Mouse (Mus musculus) lung, embryonic 15.5 days (tissue): ENCODE data around the gene Robo1. TPM values are rescaled to one million over a fixed set of nuclear protein-coding genes. Genes with fewer than 3 reads are reported as not detected.

Experiments
- ATAC-seq: fragments of 200-750 bp; cut with Nextera tagmentation; 2 replicates; pipeline ENCODE4 v1.8.0; 2017; ENCODE audit warnings: moderate number of reproducible peaks, borderline replicate concordance; ENCODE audit not compliant: low FRiP score, low TSS enrichment; ENCODE audit errors: extremely low read depth
- H3K27ac ChIP-seq: fragments of 300-500 bp; sonication (generic); 2 replicates; pipeline ENCODE4 v1.5.1; 2015; ENCODE audit warnings: moderate library complexity, mild to moderate bottlenecking, inconsistent platforms
- H3K27me3 ChIP-seq: fragments of 300-500 bp; sonication (generic); 2 replicates; pipeline ENCODE4 v1.6.1; 2015; ENCODE audit warnings: inconsistent platforms
- H3K36me3 ChIP-seq: fragments of 300-500 bp; sonication (generic); 2 replicates; pipeline ENCODE4 v1.6.1; 2015; ENCODE audit warnings: inconsistent platforms
- H3K4me1 ChIP-seq: fragments of 300-500 bp; sonication (generic); 2 replicates; pipeline ENCODE4 v1.6.1; 2015; ENCODE audit warnings: inconsistent platforms
- H3K4me2 ChIP-seq: fragments of 300-500 bp; sonication (generic); 2 replicates; pipeline ENCODE4 v1.6.1; 2015; ENCODE audit warnings: inconsistent platforms, mild to moderate bottlenecking, moderate library complexity
- H3K4me3 ChIP-seq: fragments of 300-500 bp; sonication (generic); 2 replicates; pipeline ENCODE4 v1.5.1; 2015; ENCODE audit warnings: mild to moderate bottlenecking, inconsistent platforms
- H3K9ac ChIP-seq: fragments of 300-500 bp; sonication (generic); 2 replicates; pipeline ENCODE4 v1.6.1; 2015; ENCODE audit warnings: inconsistent platforms
- H3K9me3 ChIP-seq: fragments of 300-500 bp; sonication (generic); 2 replicates; pipeline ENCODE4 v1.6.1; 2016; ENCODE audit warnings: inconsistent platforms
- WGBS: fragments of 180-500 bp; shearing (Covaris S2); methylation state at CpG from one replicate; pipeline ENCODE4 v1.1.7; 2015; 5-methylcytosine and 5-hydroxymethylcytosine counted together
- polyA plus RNA-seq: library from polyadenylated mRNA; unstranded; fragments of >200 nt; fragmentation: Nextera tagmentation; extraction: Ambion mirVana; gene quantifications from 2 replicates; pipeline ENCODE4 v1.2.1, GENCODE M21; 2015

Gene Robo1
- polyA plus RNA-seq, 1 experiment from 2014 or later, result 32.0 TPM

GRCm38 (mm10) chr16:72811908-72812307 is 503.8 kb downstream of the Robo1 start:
- no peak overlapping the region for H3K27ac ChIP-seq
- H3K4me3 ChIP-seq, result no peak overlapping the region
- no peak overlapping the region for H3K4me2 ChIP-seq
- no peak for ATAC-seq
- WGBS, result 44% methylated on average over 3 of the region's 3 CpGs
- 0 out of 2 replicates have a peak, but pooled peaks cover 5% of the 10 kb centered on the region for H3K4me1 ChIP-seq
- no peaks in the 10 kb centered on the region for H3K27me3 ChIP-seq
- H3K9me3 ChIP-seq, result no peaks in the 10 kb centered on the region
- no peak overlapping the region for H3K9ac ChIP-seq
- no peaks in the 10 kb centered on the region for H3K36me3 ChIP-seq

DNA sequence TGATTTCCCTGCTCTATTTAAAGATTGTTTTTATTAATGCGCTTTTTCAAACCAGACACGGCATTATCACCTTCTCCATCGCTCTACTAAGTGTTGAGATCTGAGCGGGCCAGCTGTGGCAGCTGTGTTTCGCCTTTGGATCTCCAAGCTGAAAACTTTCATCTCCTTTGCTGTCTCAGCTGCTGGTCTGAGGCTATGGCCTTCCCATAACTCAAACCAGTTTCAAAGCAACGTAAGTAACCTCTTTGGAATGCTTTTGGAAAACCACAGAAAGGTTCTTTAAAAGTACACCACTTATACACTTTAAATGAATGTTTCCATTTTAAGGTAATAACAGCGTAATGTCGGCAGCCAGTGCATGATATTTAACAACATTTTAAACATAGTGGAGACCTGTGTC is 520.3 kb downstream of the Robo1 start:
- H3K36me3 ChIP-seq, result no peaks in the 10 kb centered on the region
- no peak overlapping the region for H3K27ac ChIP-seq
- H3K4me1 ChIP-seq, result peaks cover 4% of the 10 kb centered on the region; the same call in 1 of the 2 replicates
- no peaks in the 10 kb centered on the region for H3K27me3 ChIP-seq
- H3K4me3 ChIP-seq, result no peak overlapping the region
- H3K9me3 ChIP-seq, result no peaks in the 10 kb centered on the region
- ATAC-seq, result no peak
- WGBS, result 47% methylated on average over 8 of the region's 8 CpGs
- H3K9ac ChIP-seq, result no peak overlapping the region
- no peak overlapping the region for H3K4me2 ChIP-seq

- no peaks in the 10 kb centered on the region for H3K27me3 ChIP-seq
- H3K4me3 ChIP-seq, result no peak overlapping the region
- H3K27ac ChIP-seq, result no peak overlapping the region
- H3K4me1 ChIP-seq, result peaks cover 4% of the 10 kb centered on the region; the same call in 1 of the 2 replicates
- no peak overlapping the region for H3K4me2 ChIP-seq
- H3K9ac ChIP-seq, result no peak overlapping the region
- H3K36me3 ChIP-seq, result no peaks in the 10 kb centered on the region
- no peak for ATAC-seq
- H3K9me3 ChIP-seq, result no peaks in the 10 kb centered on the region
- 54% methylated on average over 8 of the region's 8 CpGs for WGBS
These were observed 521.4 kb downstream of the Robo1 start for GRCm38 (mm10) chr16:72829530-72829929.

DNA sequence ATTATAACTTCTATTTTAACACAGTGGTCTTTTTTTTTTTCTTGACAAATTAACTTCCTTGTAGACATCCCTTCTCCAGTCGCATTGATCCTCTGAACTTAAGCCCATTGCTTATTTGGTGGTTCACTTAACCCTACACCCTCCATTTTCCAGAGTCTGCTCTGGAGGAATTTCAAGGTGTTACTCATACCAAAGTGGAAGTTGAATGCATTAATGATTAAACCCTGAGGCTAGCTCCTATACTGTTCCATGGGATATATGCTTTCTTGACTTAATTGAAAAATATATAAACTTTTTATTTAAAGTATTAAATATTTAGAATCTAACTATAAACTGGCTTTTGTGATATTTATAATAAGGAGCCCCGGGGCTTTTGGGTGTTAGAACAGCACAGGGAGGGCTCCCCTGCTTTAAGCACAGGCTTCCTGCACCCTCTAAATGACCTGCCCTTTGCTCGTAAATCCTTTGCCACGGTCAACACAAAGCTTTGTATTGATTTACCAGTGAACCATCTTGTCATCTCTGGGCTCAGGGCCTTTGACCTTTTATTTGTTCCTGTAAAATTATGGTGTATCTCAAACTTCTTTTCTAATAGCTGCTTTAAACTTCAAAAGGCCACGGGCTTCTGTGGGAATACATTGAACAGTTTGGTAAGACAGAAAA is 522.4 kb downstream of the Robo1 start:
- Histone ChIP-seq H3K9me3 (no peaks in the 10 kb centered on the region), H3K27me3 (no peaks in the 10 kb centered on the region), H3K36me3 (no peaks in the 10 kb centered on the region), H3K4me2 (no peak overlapping the region), H3K9ac (no peak overlapping the region), H3K4me1 (peaks cover 4% of the 10 kb centered on the region; the same call in 1 of the 2 replicates), H3K4me3 (no peak overlapping the region), H3K27ac (no peak overlapping the region)
- ATAC-seq, result no peak
- WGBS, result 58% methylated on average over 5 of the region's 5 CpGs

- no peaks in the 10 kb centered on the region for H3K4me1 ChIP-seq
- no peak overlapping the region for H3K9ac ChIP-seq
- H3K4me2 ChIP-seq, result no peak overlapping the region
- no peak for ATAC-seq
- 90% methylated on average over 2 of the region's 2 CpGs for WGBS
- H3K27me3 ChIP-seq, result no peaks in the 10 kb centered on the region
- no peak overlapping the region for H3K27ac ChIP-seq
- H3K36me3 ChIP-seq, result no peaks in the 10 kb centered on the region
- no peaks in the 10 kb centered on the region for H3K9me3 ChIP-seq
- no peak overlapping the region for H3K4me3 ChIP-seq
These were observed 526.2 kb downstream of the Robo1 start for GRCm38 (mm10) chr16:72834266-72834665.

DNA sequence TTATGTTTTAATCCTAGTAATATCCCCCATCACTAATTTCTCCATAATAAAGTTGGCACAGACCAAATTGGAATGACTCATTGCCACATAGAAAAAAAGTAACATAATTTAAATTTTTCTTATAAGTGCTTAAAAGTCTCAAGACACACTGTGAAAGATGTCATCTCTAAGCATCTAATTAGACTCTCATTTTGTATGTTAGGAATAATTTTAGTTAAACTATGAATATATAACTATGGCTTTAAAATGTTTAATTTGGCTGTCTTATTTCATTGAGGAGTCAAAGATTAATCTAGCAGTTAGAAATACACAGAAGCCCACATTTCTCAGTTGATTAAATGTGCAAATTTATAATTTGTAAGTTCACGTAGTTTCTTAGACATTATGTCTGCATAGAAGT is 530.9 kb downstream of the Robo1 start:
- ATAC-seq, result no peak
- 87% methylated on average over 1 of the region's 1 CpGs for WGBS
- Histone ChIP-seq H3K9me3 (no peaks in the 10 kb centered on the region), H3K36me3 (no peaks in the 10 kb centered on the region), H3K4me3 (no peak overlapping the region), H3K4me1 (no peaks in the 10 kb centered on the region), H3K4me2 (no peak overlapping the region), H3K9ac (no peak overlapping the region), H3K27me3 (no peaks in the 10 kb centered on the region), H3K27ac (no peak overlapping the region)

GRCm38 (mm10) chr16:72841066-72841465 is 533.0 kb downstream of the Robo1 start:
- Histone ChIP-seq H3K4me2 (no peak overlapping the region), H3K4me3 (no peak overlapping the region), H3K36me3 (no peaks in the 10 kb centered on the region), H3K4me1 (no peaks in the 10 kb centered on the region), H3K9me3 (no peaks in the 10 kb centered on the region), H3K9ac (no peak overlapping the region), H3K27me3 (no peaks in the 10 kb centered on the region), H3K27ac (no peak overlapping the region)
- 70% methylated on average over 9 of the region's 9 CpGs for WGBS
- no peak for ATAC-seq

GRCm38 (mm10) chr16:72854101-72854500 is 546.0 kb downstream of the Robo1 start:
- peak; percentile 67; the same call in 1 of the 2 replicates for ATAC-seq
- H3K36me3 ChIP-seq, result no peaks in the 10 kb centered on the region
- no peak overlapping the region for H3K27ac ChIP-seq
- no peak overlapping the region for H3K9ac ChIP-seq
- H3K9me3 ChIP-seq, result no peaks in the 10 kb centered on the region
- H3K27me3 ChIP-seq, result no peaks in the 10 kb centered on the region
- 54% methylated on average over 9 of the region's 9 CpGs for WGBS
- no peak overlapping the region for H3K4me2 ChIP-seq
- H3K4me3 ChIP-seq, result no peak overlapping the region
- peaks cover 5% of the 10 kb centered on the region; the same call in 1 of the 2 replicates for H3K4me1 ChIP-seq

DNA sequence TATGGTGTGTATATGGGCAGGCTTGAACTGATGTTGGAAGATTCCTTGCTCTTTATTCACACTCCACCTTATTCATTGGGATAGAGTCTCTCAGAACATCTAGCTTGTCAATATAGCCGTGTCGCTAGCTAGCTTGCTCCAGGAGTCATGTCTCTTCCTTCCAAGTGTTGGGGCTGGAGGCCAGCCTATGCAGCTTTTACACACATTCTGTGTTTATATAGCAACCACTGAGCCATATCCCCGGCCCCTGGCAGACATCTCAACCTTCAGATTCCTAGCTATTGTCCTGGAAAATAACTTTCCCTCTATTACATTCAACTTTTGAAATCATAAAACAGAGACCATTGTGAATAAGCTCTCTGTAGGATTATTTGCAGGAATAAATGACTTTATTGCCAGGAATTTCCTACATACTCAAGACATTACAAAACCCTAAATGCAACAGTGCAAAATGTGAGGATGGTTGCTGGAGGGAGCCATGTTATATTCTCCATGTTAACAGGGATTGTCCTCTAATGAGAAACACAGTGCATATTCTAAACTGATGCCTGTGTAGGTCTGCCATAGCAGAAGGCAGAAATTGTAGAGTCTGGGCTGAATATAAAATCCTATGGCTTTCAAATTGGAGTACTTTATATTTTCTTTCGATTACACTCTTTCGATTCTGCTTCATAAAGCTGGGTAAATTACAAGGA is 546.9 kb downstream of the Robo1 start:
- Histone ChIP-seq H3K9ac (no peak overlapping the region), H3K4me2 (no peak overlapping the region), H3K9me3 (no peaks in the 10 kb centered on the region), H3K4me3 (no peak overlapping the region), H3K27ac (no peak overlapping the region), H3K4me1 (peaks cover 5% of the 10 kb centered on the region; the same call in 1 of the 2 replicates), H3K36me3 (no peaks in the 10 kb centered on the region), H3K27me3 (no peaks in the 10 kb centered on the region)
- ATAC-seq, result no peak
- 65% methylated on average over 5 of the region's 5 CpGs for WGBS

GRCm38 (mm10) chr16:72861707-72862277 is 553.7 kb downstream of the Robo1 start:
- no peak for ATAC-seq
- 53% methylated on average over 7 of the region's 7 CpGs for WGBS
- no peak overlapping the region for H3K4me3 ChIP-seq

GRCm38 (mm10) chr16:72866011-72866410 is 557.9 kb downstream of the Robo1 start:
- H3K9ac ChIP-seq, result no peak overlapping the region
- H3K4me2 ChIP-seq, result no peak overlapping the region
- no peak for ATAC-seq
- H3K27me3 ChIP-seq, result no peaks in the 10 kb centered on the region
- WGBS, result 55% methylated on average over 4 of the region's 4 CpGs
- H3K9me3 ChIP-seq, result no peaks in the 10 kb centered on the region
- no peaks in the 10 kb centered on the region for H3K36me3 ChIP-seq
- 0 out of 2 replicates have a peak, but pooled peaks cover 4% of the 10 kb centered on the region for H3K4me1 ChIP-seq
- H3K4me3 ChIP-seq, result no peak overlapping the region
- no peak overlapping the region for H3K27ac ChIP-seq

More at GRCm38 (mm10) chr16:72861707-72862277, 553.7 kb downstream of the Robo1 start:
- Histone ChIP-seq H3K9me3 (no peaks in the 10 kb centered on the region), H3K27me3 (no peaks in the 10 kb centered on the region), H3K4me1 (0 out of 2 replicates have a peak, but pooled peaks cover 4% of the 10 kb centered on the region), H3K27ac (no peak overlapping the region), H3K36me3 (no peaks in the 10 kb centered on the region), H3K9ac (no peak overlapping the region), H3K4me2 (no peak overlapping the region)
